Mouse (Mus musculus) liver, postnatal 0 days (tissue): ENCODE measurements around the gene Tdrd1.

ENCODE experiments used
- CTCF ChIP-seq: sonication (generic); IDR thresholded peaks from 2 replicates; pipeline ENCODE4 v1.5.1; 2016; ENCODE audit warnings: antibody characterized with exemption, low read depth
- EP300 ChIP-seq: IDR thresholded peaks from 2 replicates; pipeline ENCODE4 v1.6.1; 2016; ENCODE audit warnings: antibody characterized with exemption, low read depth, mild to moderate bottlenecking

- TF ChIP-seq CTCF (no peak), EP300 (no peak)
These were observed 78.1 kb downstream of the Tdrd1 start for GRCm38 (mm10) chr19:56904095-56904494.
